Mouse (Mus musculus) midbrain, embryonic 10.5 days (tissue): ENCODE measurements at regions not wholly inside any gene's neighbourhood (a gene's known extent, or its start where the extent isn't known, plus 50 kb on each side); places are given as distances from the start of the nearest gene placed in this dataset.

Experiments used
- DNase-seq: peaks from one replicate; pipeline ENCODE4 v3.0.0-alpha.2; 2017; ENCODE audit warnings: low spot score
- H3K27ac ChIP-seq: fragments of 300-500 bp; sonication (generic); replicated peaks from 2 replicates; pipeline ENCODE4 v1.5.1; 2016; ENCODE audit warnings: mild to moderate bottlenecking
- H3K27me3 ChIP-seq: fragments of 300-500 bp; sonication (generic); 2 replicates; pipeline ENCODE4 v1.6.1; 2016; ENCODE audit warnings: low read depth, mild to moderate bottlenecking; ENCODE audit not compliant: poor library complexity, severe bottlenecking
- H3K36me3 ChIP-seq: fragments of 300-500 bp; sonication (generic); 2 replicates; pipeline ENCODE4 v1.6.1; 2016; ENCODE audit warnings: mild to moderate bottlenecking, moderate library complexity
- H3K4me1 ChIP-seq: fragments of 300-500 bp; sonication (generic); 2 replicates; pipeline ENCODE4 v1.6.1; 2016
- H3K4me3 ChIP-seq: fragments of 300-500 bp; sonication (generic); 2 replicates; pipeline ENCODE4 v1.5.1; 2016; ENCODE audit warnings: mild to moderate bottlenecking, moderate library complexity
- H3K9me3 ChIP-seq: fragments of 300-500 bp; sonication (generic); replicated peaks from 2 replicates; pipeline ENCODE4 v1.6.1; 2016; ENCODE audit warnings: mild to moderate bottlenecking
- WGBS: fragments of 180-500 bp; shearing (Covaris S2); methylation state at CpG from one replicate; pipeline ENCODE4 v1.1.7; 2016; 5-methylcytosine and 5-hydroxymethylcytosine counted together

- H3K36me3 ChIP-seq = no peaks in the 10 kb centered on the region
- no peak overlapping the region for H3K4me3 ChIP-seq
- peaks cover 6% of the 10 kb centered on the region; the same call in 1 of the 2 replicates for H3K4me1 ChIP-seq
- WGBS = 84% methylated on average over 17 of the region's 17 CpGs
- peaks cover 8% of the 10 kb centered on the region; the same call in 1 of the 2 replicates for H3K9me3 ChIP-seq
- peak; percentile 10 for DNase-seq
- H3K27ac ChIP-seq = no peak overlapping the region
- H3K27me3 ChIP-seq = no peaks in the 10 kb centered on the region
Measured at GRCm38 (mm10) chr17:85562510-85563266, 50.7 kb upstream of the Six3 start.

- no peaks in the 10 kb centered on the region for H3K36me3 ChIP-seq
- no peak overlapping the region for H3K27ac ChIP-seq
- H3K4me3 ChIP-seq = no peak overlapping the region
- 83% methylated on average over 8 of the region's 8 CpGs for whole genome bisulfite sequencing
- no peaks in the 10 kb centered on the region for H3K27me3 ChIP-seq
- DNase-seq = peak; percentile 5
- H3K9me3 ChIP-seq = peaks cover 8% of the 10 kb centered on the region; the same call in 1 of the 2 replicates
- peaks cover 6% of the 10 kb centered on the region; the same call in 1 of the 2 replicates for H3K4me1 ChIP-seq
Measured at GRCm38 (mm10) chr17:85563391-85563790, 50.0 kb upstream of the Six3 start.
